Mouse (Mus musculus): ENCODE measurements around the gene Psmg4. TPM values are rescaled to one million over a fixed set of nuclear protein-coding genes. Genes with fewer than 3 reads are reported as not detected.

The Psmg4 gene
- polyA plus RNA-seq, 1 experiment from 2014 or later: 124 TPM

- no peak overlapping the region; the same call in 1 of the 2 replicates for H3K27ac ChIP-seq (replicated peaks)
- 86% methylated on average over 3 of the region's 3 CpGs for WGBS
- no peaks in the 10 kb centered on the region for H3K9me3 ChIP-seq (replicated peaks)
- H3K36me3 ChIP-seq: peaks cover 55% of the 10 kb centered on the region
- H3K4me1 ChIP-seq: peaks cover 8% of the 10 kb centered on the region; the same call in 1 of the 2 replicates
- H3K27me3 ChIP-seq (ENCODE audit: low read depth, poor library complexity, severe bottlenecking): no peaks in the 10 kb centered on the region
- H3K4me3 ChIP-seq: no peak overlapping the region
- DNase-seq (ENCODE audit: low spot score): no peak
These were observed 56.0 kb downstream of the Psmg4 start for GRCm38 (mm10) chr13:34218776-34219175.

DNA sequence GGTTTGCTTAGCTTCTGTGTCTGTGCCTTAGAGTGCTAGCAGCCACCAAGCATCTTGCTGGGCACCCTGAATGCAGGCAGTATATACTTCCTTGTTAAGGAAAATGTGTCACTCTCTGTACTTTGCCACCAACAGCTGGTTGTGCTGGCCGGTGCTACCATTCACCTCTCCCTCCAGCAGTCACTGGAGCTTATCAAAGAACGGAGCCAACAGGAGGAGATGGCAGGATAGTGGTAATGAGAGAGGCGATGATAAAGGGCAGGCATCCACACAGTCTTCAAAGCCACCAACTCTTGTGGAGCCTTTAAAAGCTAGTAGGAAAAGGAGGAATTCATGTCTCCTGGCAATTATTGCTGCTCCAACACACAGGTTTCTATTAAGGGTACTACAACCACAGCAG, 57.0 kb downstream of the Psmg4 start:
- no peaks in the 10 kb centered on the region for H3K9me3 ChIP-seq (replicated peaks)
- H3K4me3 ChIP-seq: no peak overlapping the region
- H3K27me3 ChIP-seq (ENCODE audit: low read depth, poor library complexity, severe bottlenecking): no peaks in the 10 kb centered on the region
- no peak for DNase-seq (ENCODE audit: low spot score)
- H3K36me3 ChIP-seq: peaks cover 49% of the 10 kb centered on the region
- WGBS: 91% methylated on average over 3 of the region's 3 CpGs
- H3K4me1 ChIP-seq: peaks cover 12% of the 10 kb centered on the region
- H3K27ac ChIP-seq (replicated peaks): no peak overlapping the region

- H3K27ac ChIP-seq (replicated peaks): no peak overlapping the region
- DNase-seq (ENCODE audit: low spot score): no peak
- H3K4me1 ChIP-seq: peaks cover 40% of the 10 kb centered on the region
- H3K36me3 ChIP-seq: peaks cover 40% of the 10 kb centered on the region
- no peaks in the 10 kb centered on the region for H3K27me3 ChIP-seq (ENCODE audit: low read depth, poor library complexity, severe bottlenecking)
- 91% methylated on average over 7 of the region's 7 CpGs for WGBS
- no peak overlapping the region for H3K4me3 ChIP-seq
- no peaks in the 10 kb centered on the region for H3K9me3 ChIP-seq (replicated peaks)
These were observed 60.2 kb downstream of the Psmg4 start for GRCm38 (mm10) chr13:34222985-34223384.

DNA sequence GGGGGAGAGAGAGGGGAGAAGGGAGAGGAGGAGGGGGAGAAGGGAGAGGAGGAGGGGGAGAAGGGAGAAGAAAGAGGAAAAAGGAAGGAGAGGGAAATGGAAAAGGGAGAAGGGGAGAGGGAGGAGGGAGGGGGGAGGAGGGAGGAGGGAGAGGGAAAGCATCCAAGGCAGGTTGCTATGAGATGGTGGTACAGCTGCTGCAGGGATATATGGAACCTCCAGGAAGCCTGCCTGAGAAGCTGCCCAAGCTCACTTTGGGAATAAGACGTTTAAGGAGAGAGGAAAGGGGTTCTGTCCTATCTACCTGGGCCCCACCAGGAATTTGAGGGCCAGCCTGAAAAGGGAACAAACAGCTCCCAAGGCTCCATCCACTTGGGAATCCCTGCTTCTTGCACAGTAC, 64.2 kb downstream of the Psmg4 start:
- Histone ChIP-seq H3K4me1 (peaks cover 61% of the 10 kb centered on the region), H3K4me3 (no peak overlapping the region), H3K9me3 (replicated peaks) (no peaks in the 10 kb centered on the region), H3K27ac (replicated peaks) (no peak overlapping the region), H3K27me3 (ENCODE audit: low read depth, poor library complexity, severe bottlenecking) (no peaks in the 10 kb centered on the region), H3K36me3 (peaks cover under 1% of the 10 kb centered on the region; the same call in 1 of the 2 replicates)
- DNase-seq (ENCODE audit: low spot score): no peak
- 23% methylated on average over 1 of the region's 1 CpGs for WGBS

Other genes starting within 250 kb of the Psmg4 start
- gene Nqo2, start 198.3 kb upstream of the Psmg4 start, polyA plus RNA-seq (2016; fragmentation: Nextera tagmentation; extraction: Ambion mirVana): 21.6 and 22.3 TPM in 2 replicates
- 6.8 and 7.7 TPM in 2 replicates for gene Ripk1, start 160.6 kb upstream of the Psmg4 start, polyA plus RNA-seq (2016; fragmentation: Nextera tagmentation; extraction: Ambion mirVana)
- gene Serpinb6a, start 160.2 kb upstream of the Psmg4 start, polyA plus RNA-seq (2016; fragmentation: Nextera tagmentation; extraction: Ambion mirVana): 27.6 and 30.6 TPM in 2 replicates
- gene Bphl, start 125.4 kb upstream of the Psmg4 start, polyA plus RNA-seq (2016; fragmentation: Nextera tagmentation; extraction: Ambion mirVana): 31.6 and 31.8 TPM in 2 replicates
- 242 and 377 TPM in 2 replicates for gene Tubb2a, start 85.0 kb upstream of the Psmg4 start, polyA plus RNA-seq (2016; fragmentation: Nextera tagmentation; extraction: Ambion mirVana)
- gene Tubb2b, start 32.5 kb upstream of the Psmg4 start, polyA plus RNA-seq (2016; fragmentation: Nextera tagmentation; extraction: Ambion mirVana): 202 and 279 TPM in 2 replicates
- gene Slc22a23, start 182.2 kb downstream of the Psmg4 start, polyA plus RNA-seq (2016; fragmentation: Nextera tagmentation; extraction: Ambion mirVana): 7.9 and 9.3 TPM in 2 replicates

All from midbrain, embryonic 10.5 days (tissue).